Comparison of ENCODE assay signal across 7 mouse cellular contexts in genomic region chr4:84675974-84676315, GRCm38 (mm10). TPM values are rescaled to one million over a fixed set of nuclear protein-coding genes. Genes with fewer than 3 reads are reported as not detected.
DNase-seq lines count a peak whose midpoint lies in the region; ATAC-seq lines count a peak whose summit lies in the region.

No protein-coding gene starts in this region.

- DNase-seq in ovary, adult 18-20 months (ENCODE audit: low spot score) = peak; percentile 54
- DNase-seq in ovary, postnatal 36 days (ENCODE audit: low spot score) = no peak
- no peak for DNase-seq in liver, embryonic 11.5 days (ENCODE audit: low spot score)
- DNase-seq in thymus, postnatal 14 days = no peak
- no peak for DNase-seq in right cerebral cortex, postnatal 25 days

- no peaks in the 10 kb centered on the region for H3K36me3 ChIP-seq in forebrain, embryonic 16.5 days (ENCODE audit: control insufficient read depth, insufficient read depth)
- H3K36me3 ChIP-seq in liver, embryonic 11.5 days (ENCODE audit: control insufficient read depth, insufficient read depth, low read length) = no peaks in the 10 kb centered on the region
- H3K36me3 ChIP-seq in stomach, embryonic 15.5 days = no peaks in the 10 kb centered on the region

- H3K27me3 ChIP-seq in forebrain, embryonic 16.5 days (replicated peaks; ENCODE audit: control insufficient read depth, insufficient read depth, low read length) = peaks cover 48% of the 10 kb centered on the region
- peaks cover 53% of the 10 kb centered on the region for H3K27me3 ChIP-seq in liver, embryonic 11.5 days (replicated peaks; ENCODE audit: control insufficient read depth, insufficient read depth, low read length)
- H3K27me3 ChIP-seq in stomach, embryonic 15.5 days (replicated peaks) = no peaks in the 10 kb centered on the region

- H3K4me2 ChIP-seq in forebrain, embryonic 16.5 days (ENCODE audit: low read length) = peak overlapping the region; percentile 100
- H3K4me2 ChIP-seq in liver, embryonic 11.5 days = peak overlapping the region; percentile 76
- peak overlapping the region; percentile 90 for H3K4me2 ChIP-seq in stomach, embryonic 15.5 days

- ATAC-seq in forebrain, embryonic 16.5 days = no peak
- no peak for ATAC-seq in liver, embryonic 11.5 days (replicated peaks; ENCODE audit: low FRiP score)
- peak; percentile 18; the same call in 1 of the 2 replicates for ATAC-seq in stomach, embryonic 15.5 days (ENCODE audit: insufficient read depth, low FRiP score, low read depth)

- H3K4me1 ChIP-seq in forebrain, embryonic 16.5 days (replicated peaks; ENCODE audit: control insufficient read depth, insufficient read depth, low read length) = peaks cover 20% of the 10 kb centered on the region
- no peaks in the 10 kb centered on the region for H3K4me1 ChIP-seq in liver, embryonic 11.5 days (replicated peaks; ENCODE audit: control insufficient read depth, insufficient read depth, low read length)
- H3K4me1 ChIP-seq in stomach, embryonic 15.5 days = no peaks in the 10 kb centered on the region

- H3K9me3 ChIP-seq in forebrain, embryonic 16.5 days (ENCODE audit: control insufficient read depth, low read length) = no peaks in the 10 kb centered on the region
- H3K9me3 ChIP-seq in liver, embryonic 11.5 days (ENCODE audit: control insufficient read depth, low read length) = no peaks in the 10 kb centered on the region
- no peaks in the 10 kb centered on the region for H3K9me3 ChIP-seq in stomach, embryonic 15.5 days

- WGBS in forebrain, embryonic 16.5 days = 1% methylated on average over 19 of the region's 19 CpGs
- 1% methylated on average over 19 of the region's 19 CpGs for WGBS in liver, embryonic 11.5 days
- WGBS in stomach, embryonic 15.5 days = under 1% methylated on average over 19 of the region's 19 CpGs

- H3K27ac ChIP-seq in forebrain, embryonic 16.5 days (ENCODE audit: low read length) = no peak overlapping the region
- H3K27ac ChIP-seq in liver, embryonic 11.5 days (ENCODE audit: low read depth, low read length) = peak overlapping the region; percentile 38; the same call in 1 of the 2 replicates
- H3K27ac ChIP-seq in stomach, embryonic 15.5 days = peak overlapping the region; percentile 93

- peak overlapping the region; percentile 67 for H3K4me3 ChIP-seq in forebrain, embryonic 16.5 days (replicated peaks; ENCODE audit: low read length)
- peak overlapping the region; percentile 53 for H3K4me3 ChIP-seq in liver, embryonic 11.5 days (ENCODE audit: low read depth, low read length)
- H3K4me3 ChIP-seq in stomach, embryonic 15.5 days (replicated peaks) = peak overlapping the region; percentile 71

- H3K9ac ChIP-seq in forebrain, embryonic 16.5 days (replicated peaks; ENCODE audit: low read depth, low read length) = 0 out of 2 replicates have a peak overlapping the region, but pooled peaks have one; percentile 48
- peak overlapping the region; percentile 61; the same call in 1 of the 2 replicates for H3K9ac ChIP-seq in liver, embryonic 11.5 days (ENCODE audit: low read depth, low read length)
- peak overlapping the region; percentile 47 for H3K9ac ChIP-seq in stomach, embryonic 15.5 days

RNA-seq across cellular contexts. Expression of gene Bnc2, which starts 0.9 kb away (rescaled TPM):
- 2.5 and 3.8 TPM in 2 replicates for polyA plus RNA-seq in forebrain, embryonic 16.5 days (2015; fragmentation: Nextera tagmentation; extraction: Ambion mirVana)
- polyA plus RNA-seq in liver, embryonic 11.5 days (2014; fragmentation: Nextera tagmentation; extraction: Ambion mirVana) = 4.1 and 7.0 TPM in 2 replicates
- polyA plus RNA-seq in stomach, embryonic 15.5 days (2015; fragmentation: Nextera tagmentation; extraction: Ambion mirVana) = 18.0 and 20.2 TPM in 2 replicates
